Mouse (Mus musculus): ENCODE measurements at regions not wholly inside any gene's neighbourhood (a gene's known extent, or its start where the extent isn't known, plus 50 kb on each side); places are given as distances from the start of the nearest gene placed in this dataset.

- Histone ChIP-seq H3K36me3 (ENCODE audit: control insufficient read depth in 1 of 2, insufficient read depth in 2 of 2, low read length in 2 of 2) (no peaks in the 10 kb centered on the region), H3K4me3 (ENCODE audit: control insufficient read depth in 1 of 2, insufficient read depth in 1 of 2, low read depth in 2 of 2, low read length in 2 of 2) (no peak overlapping the region), H3K79me2 (ENCODE audit: control insufficient read depth, insufficient read depth, low read length, poor library complexity) (no peaks in the 10 kb centered on the region), H3K9ac (ENCODE audit: control insufficient read depth, low read depth, low read length, poor library complexity, severe bottlenecking) (no peak overlapping the region), H3K27me3 (ENCODE audit: control insufficient read depth in 1 of 2, insufficient read depth in 2 of 2, low read length in 2 of 2) (no peaks in the 10 kb centered on the region), H3K4me1 (ENCODE audit: control insufficient read depth in 1 of 2, insufficient read depth in 2 of 2, low read length in 2 of 2) (no peaks in the 10 kb centered on the region), H3K27ac (ENCODE audit: control insufficient read depth, low read depth, low read length) (no peak overlapping the region), H3K9me3 (replicated peaks; ENCODE audit: insufficient read depth, low read length) (no peaks in the 10 kb centered on the region)
- DNase-seq (ENCODE audit: low read depth, low spot score): no peak
- TF ChIP-seq MAFK (IDR thresholded peaks at IDR 0.05; ENCODE audit: borderline replicate concordance, low read depth, low read length) (no peak), ZC3H11A (IDR thresholded peaks at IDR 0.05; ENCODE audit: low read depth, low read length) (no peak), POLR2AphosphoS5 (IDR thresholded peaks at IDR 0.05; ENCODE audit: borderline replicate concordance, low read depth, low read length) (no peak), GATA1 (IDR thresholded peaks at IDR 0.05; ENCODE audit: low read depth, low read length) (no peak), NELFE (IDR thresholded peaks at IDR 0.05; ENCODE audit: low read depth, low read length) (no peak), E2F4 (IDR thresholded peaks at IDR 0.05; ENCODE audit: borderline replicate concordance, low read depth, low read length) (no peak), BHLHE40 (IDR thresholded peaks at IDR 0.05; ENCODE audit: borderline replicate concordance, low read depth, low read length) (no peak), GABPA (IDR thresholded peaks at IDR 0.05; ENCODE audit: low read depth, low read length) (no peak), MEF2A (IDR thresholded peaks at IDR 0.05; ENCODE audit: extremely low read depth, insufficient replicate concordance, low read depth, low read length, poor library complexity, severe bottlenecking) (no peak), JUND (IDR thresholded peaks at IDR 0.05; ENCODE audit: low read depth, low read length) (no peak), ZMIZ1 (IDR thresholded peaks at IDR 0.05; ENCODE audit: low read depth, low read length) (no peak), SMC3 (IDR thresholded peaks at IDR 0.05; ENCODE audit: low read depth, low read length) (no peak), MXI1 (IDR thresholded peaks at IDR 0.05; ENCODE audit: low read depth, low read length) (no peak), ETS1 (IDR thresholded peaks at IDR 0.05; ENCODE audit: low read depth, low read length) (no peak)
These were observed 176.5 kb downstream of the Efnb2 start for GRCm38 (mm10) chr8:8484546-8484945.

DNA sequence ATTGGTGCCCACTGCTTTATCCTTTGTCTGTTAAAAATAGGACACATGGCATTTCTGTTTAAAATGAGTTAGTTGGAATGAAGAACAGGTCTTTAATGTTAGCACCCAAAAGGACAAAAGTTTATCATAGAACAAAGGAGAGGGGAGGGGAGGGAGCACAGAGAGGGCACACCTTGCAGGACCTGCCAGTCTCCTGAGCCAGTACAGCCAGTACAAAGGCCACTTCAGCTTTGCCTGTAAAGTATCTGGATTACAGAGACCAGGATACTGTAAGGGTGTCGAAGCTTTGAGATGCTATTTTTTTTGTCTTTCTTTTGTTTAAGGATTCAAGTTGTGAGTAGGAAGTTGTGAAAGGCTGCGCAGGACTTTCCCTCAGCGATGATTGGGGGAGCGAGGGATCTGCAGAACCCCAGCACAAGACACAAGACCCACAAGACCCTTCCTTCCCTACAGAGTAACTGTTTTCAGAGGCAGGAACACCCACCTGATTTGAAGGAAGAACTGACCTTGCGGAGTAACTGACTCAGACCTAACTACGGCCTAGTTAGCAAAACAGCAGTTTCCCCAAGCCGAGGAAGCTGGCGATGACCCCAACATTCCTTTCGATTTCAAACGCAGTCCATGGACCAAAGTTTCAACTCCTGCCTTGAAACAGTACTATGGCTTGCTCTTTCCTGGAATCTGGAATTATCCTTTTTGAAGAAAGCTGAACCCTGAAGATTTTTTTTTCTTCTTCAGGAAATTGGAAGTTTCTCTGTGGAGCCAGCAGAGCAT, 178.1 kb downstream of the Efnb2 start:
- Histone ChIP-seq H3K36me3 (ENCODE audit: control insufficient read depth in 1 of 2, insufficient read depth in 2 of 2, low read length in 2 of 2) (no peaks in the 10 kb centered on the region), H3K79me2 (ENCODE audit: control insufficient read depth, insufficient read depth, low read length, poor library complexity) (no peaks in the 10 kb centered on the region), H3K27ac (ENCODE audit: control insufficient read depth, low read depth, low read length) (no peak overlapping the region), H3K9me3 (replicated peaks; ENCODE audit: insufficient read depth, low read length) (no peaks in the 10 kb centered on the region), H3K9ac (ENCODE audit: control insufficient read depth, low read depth, low read length, poor library complexity, severe bottlenecking) (no peak overlapping the region), H3K4me1 (ENCODE audit: control insufficient read depth in 1 of 2, insufficient read depth in 2 of 2, low read length in 2 of 2) (no peaks in the 10 kb centered on the region), H3K27me3 (ENCODE audit: control insufficient read depth in 1 of 2, insufficient read depth in 2 of 2, low read length in 2 of 2) (no peaks in the 10 kb centered on the region), H3K4me3 (ENCODE audit: control insufficient read depth in 1 of 2, insufficient read depth in 1 of 2, low read depth in 2 of 2, low read length in 2 of 2) (no peak overlapping the region)
- DNase-seq (ENCODE audit: low read depth, low spot score): no peak
- no peak for TF ChIP-seq UBTF (IDR thresholded peaks at IDR 0.05; ENCODE audit: borderline replicate concordance, insufficient read depth, low read depth, low read length)
- no peak for TF ChIP-seq CTCF (IDR thresholded peaks at IDR 0.05 in 2 of 3, conservative IDR thresholded peaks at IDR 0.05 in 1 of 3; ENCODE audit: control insufficient read depth in 1 of 3, insufficient read depth in 1 of 3, low read depth in 2 of 3, low read length in 3 of 3, poor library complexity in 1 of 3, severe bottlenecking in 1 of 3)
- no peak for TF ChIP-seq ZMIZ1 (IDR thresholded peaks at IDR 0.05; ENCODE audit: low read depth, low read length)
- no peak for TF ChIP-seq JUND (IDR thresholded peaks at IDR 0.05; ENCODE audit: low read depth, low read length)
- TF ChIP-seq ZKSCAN1 (IDR thresholded peaks at IDR 0.05; ENCODE audit: low read depth, low read length): no peak
- TF ChIP-seq HCFC1 (IDR thresholded peaks at IDR 0.05; ENCODE audit: low read depth, low read length): no peak
- no peak for TF ChIP-seq RCOR1 (IDR thresholded peaks at IDR 0.05; ENCODE audit: low read depth, low read length)
- TF ChIP-seq NRF1 (IDR thresholded peaks at IDR 0.05; ENCODE audit: insufficient read depth, low read depth, low read length, poor library complexity, severe bottlenecking): no peak
- no peak for TF ChIP-seq RAD21 (IDR thresholded peaks at IDR 0.05; ENCODE audit: low read depth, low read length)
- TF ChIP-seq MAZ (IDR thresholded peaks at IDR 0.05; ENCODE audit: low read depth, low read length): no peak
- TF ChIP-seq ELF1 (IDR thresholded peaks at IDR 0.05; ENCODE audit: low read depth, low read length): no peak
- TF ChIP-seq ETS1 (IDR thresholded peaks at IDR 0.05; ENCODE audit: low read depth, low read length): no peak
- TF ChIP-seq EP300 (IDR thresholded peaks at IDR 0.05; ENCODE audit: low read depth in 1 of 2, low read length in 2 of 2): no peak
- no peak for TF ChIP-seq ZNF384 (IDR thresholded peaks at IDR 0.05; ENCODE audit: low read depth, low read length)
